Mouse (Mus musculus) embryonic fibroblast, embryonic 13.5 days (primary cell): ENCODE measurements around the gene Elovl2. TPM values are rescaled to one million over a fixed set of nuclear protein-coding genes. Genes with fewer than 3 reads are reported as not detected.

Experiments
- H3K27ac ChIP-seq: 2 replicates; pipeline ENCODE4 v1.5.1; 2012; ENCODE audit warnings: low read length, control low read depth, inconsistent platforms; ENCODE audit not compliant: insufficient read depth
- H3K4me1 ChIP-seq: 2 replicates; pipeline ENCODE4 v1.6.1; 2011; ENCODE audit warnings: low read length; ENCODE audit not compliant: control insufficient read depth, insufficient read depth
- H3K4me3 ChIP-seq: 2 replicates; pipeline ENCODE4 v1.5.1; 2011; ENCODE audit warnings: mild to moderate bottlenecking, control low read depth, low read length; ENCODE audit not compliant: insufficient read depth
- CTCF ChIP-seq: IDR thresholded peaks from 2 replicates; pipeline ENCODE4 v1.5.1; 2011; ENCODE audit warnings: mild to moderate bottlenecking, control low read depth, low read length, moderate library complexity, borderline replicate concordance; ENCODE audit not compliant: insufficient read depth
- POLR2A ChIP-seq: IDR thresholded peaks from 2 replicates; pipeline ENCODE4 v1.6.1; 2011; ENCODE audit warnings: low read depth, mild to moderate bottlenecking, control low read depth, low read length, moderate library complexity
- polyA plus RNA-seq: library from polyadenylated mRNA; stranded (reverse); fragments of >200 nt; gene quantifications from 2 replicates; pipeline ENCODE4 v1.2.4, GENCODE M21; 2011; ENCODE audit warnings: low read depth; ENCODE audit not compliant: missing spikeins, insufficient read length

Elovl2 gene
- polyA plus RNA-seq, 1 experiment, result 0.14 TPM

DNA sequence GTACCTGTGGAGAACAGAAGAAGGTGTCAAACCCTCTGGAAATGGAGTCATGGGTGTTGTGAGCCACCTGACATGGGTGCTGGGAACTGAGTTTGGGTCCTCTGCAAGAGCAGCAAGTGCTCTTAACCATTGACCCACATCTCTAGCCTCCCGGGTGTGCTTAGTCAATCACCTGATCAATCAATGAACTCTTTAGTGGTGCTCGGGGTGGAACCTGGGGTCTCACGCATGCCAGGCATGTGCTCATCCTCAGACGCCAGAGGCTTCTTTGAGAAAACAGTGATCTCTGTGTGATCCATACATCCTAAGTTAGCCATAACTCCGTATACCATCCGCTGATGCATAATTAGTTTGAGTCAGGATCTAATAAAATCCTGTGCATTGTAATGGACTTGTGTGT is 15.0 kb upstream of the Elovl2 start:
- H3K4me3 ChIP-seq, result no peak overlapping the region
- TF ChIP-seq POLR2A (no peak), CTCF (no peak)
- H3K4me1 ChIP-seq, result no peaks in the 10 kb centered on the region
- H3K27ac ChIP-seq, result no peak overlapping the region

GRCm38 (mm10) chr13:41233241-41233640 is 13.0 kb upstream of the Elovl2 start:
- no peak overlapping the region for H3K4me3 ChIP-seq
- H3K4me1 ChIP-seq, result no peaks in the 10 kb centered on the region
- H3K27ac ChIP-seq, result no peak overlapping the region
- TF ChIP-seq CTCF, result no peak
- TF ChIP-seq POLR2A, result no peak

GRCm38 (mm10) chr13:41232209-41232608 is 12.0 kb upstream of the Elovl2 start:
- Histone ChIP-seq H3K4me1 (no peaks in the 10 kb centered on the region), H3K27ac (no peak overlapping the region), H3K4me3 (no peak overlapping the region)
- TF ChIP-seq CTCF, result no peak
- no peak for TF ChIP-seq POLR2A

GRCm38 (mm10) chr13:41231389-41231983 is 11.3 kb upstream of the Elovl2 start:
- Histone ChIP-seq H3K27ac (no peak overlapping the region), H3K4me3 (no peak overlapping the region), H3K4me1 (no peaks in the 10 kb centered on the region)
- TF ChIP-seq POLR2A (no peak), CTCF (no peak)

GRCm38 (mm10) chr13:41230256-41230655 is 10.1 kb upstream of the Elovl2 start:
- H3K4me1 ChIP-seq, result no peaks in the 10 kb centered on the region
- H3K4me3 ChIP-seq, result no peak overlapping the region
- TF ChIP-seq CTCF (no peak), POLR2A (no peak)
- H3K27ac ChIP-seq, result no peak overlapping the region

GRCm38 (mm10) chr13:41228060-41228459 is 7.9 kb upstream of the Elovl2 start:
- Histone ChIP-seq H3K27ac (no peak overlapping the region), H3K4me3 (no peak overlapping the region), H3K4me1 (no peaks in the 10 kb centered on the region)
- TF ChIP-seq POLR2A, result no peak
- TF ChIP-seq CTCF, result no peak

- TF ChIP-seq CTCF (no peak), POLR2A (no peak)
- H3K27ac ChIP-seq, result no peak overlapping the region
- no peaks in the 10 kb centered on the region for H3K4me1 ChIP-seq
- H3K4me3 ChIP-seq, result no peak overlapping the region
Observed at GRCm38 (mm10) chr13:41226513-41226912, 6.3 kb upstream of the Elovl2 start.

DNA sequence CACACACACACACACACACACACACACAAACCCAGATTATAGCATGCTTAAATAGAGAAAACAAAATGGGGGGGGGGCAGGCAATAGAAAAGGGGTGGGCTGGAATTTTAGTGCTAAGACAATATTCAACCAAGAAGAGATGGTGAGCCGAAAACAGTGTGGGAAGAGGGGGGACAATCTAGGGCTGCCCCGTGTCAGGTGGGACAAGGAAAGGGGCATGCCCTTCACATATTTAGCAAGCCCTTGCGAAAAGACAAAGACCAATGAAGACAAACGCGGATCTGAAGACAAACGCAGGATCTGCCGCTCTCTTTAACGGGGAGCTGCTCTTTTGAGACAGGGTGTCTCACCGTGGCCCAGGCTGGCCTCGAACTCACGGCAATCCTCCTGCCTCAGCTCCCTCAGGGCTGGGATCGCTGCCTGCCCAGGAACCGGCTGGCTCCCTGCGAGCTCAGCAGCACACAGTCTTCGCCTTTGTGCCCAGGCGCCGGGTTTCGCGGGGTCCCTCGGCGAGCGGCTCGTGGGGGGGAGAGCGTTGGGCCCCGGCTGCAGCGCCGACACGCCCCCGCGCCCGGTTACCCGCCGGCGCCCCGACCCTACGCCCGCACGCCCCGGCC is 410 bp downstream of the Elovl2 start:
- Histone ChIP-seq H3K27ac (no peak overlapping the region), H3K4me3 (peak overlapping the region; percentile 15; the same call in 1 of the 2 replicates), H3K4me1 (no peaks in the 10 kb centered on the region)
- no peak for TF ChIP-seq CTCF
- no peak for TF ChIP-seq POLR2A

DNA sequence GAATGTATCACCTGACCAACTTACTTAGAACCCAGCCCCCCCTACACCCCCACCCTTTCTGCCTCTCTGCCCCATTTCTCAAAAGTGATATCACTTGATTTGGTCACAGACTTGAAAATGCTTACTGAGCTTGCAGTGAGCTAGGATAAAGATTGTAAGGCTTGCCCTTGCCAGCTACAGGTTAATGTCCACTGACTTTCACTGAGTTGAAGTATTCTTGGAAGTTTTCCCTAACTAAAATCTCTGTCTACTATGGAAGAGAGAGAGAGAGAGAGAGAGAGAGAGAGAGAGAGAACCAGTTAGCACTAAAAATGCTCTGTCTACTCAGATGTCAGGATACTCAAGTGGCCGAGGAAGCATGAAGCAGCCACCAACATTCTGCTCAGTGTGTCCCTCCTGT is 1.1 kb downstream of the Elovl2 start:
- no peak for TF ChIP-seq CTCF
- TF ChIP-seq POLR2A, result no peak
- Histone ChIP-seq H3K4me1 (no peaks in the 10 kb centered on the region), H3K27ac (no peak overlapping the region), H3K4me3 (no peak overlapping the region)

DNA sequence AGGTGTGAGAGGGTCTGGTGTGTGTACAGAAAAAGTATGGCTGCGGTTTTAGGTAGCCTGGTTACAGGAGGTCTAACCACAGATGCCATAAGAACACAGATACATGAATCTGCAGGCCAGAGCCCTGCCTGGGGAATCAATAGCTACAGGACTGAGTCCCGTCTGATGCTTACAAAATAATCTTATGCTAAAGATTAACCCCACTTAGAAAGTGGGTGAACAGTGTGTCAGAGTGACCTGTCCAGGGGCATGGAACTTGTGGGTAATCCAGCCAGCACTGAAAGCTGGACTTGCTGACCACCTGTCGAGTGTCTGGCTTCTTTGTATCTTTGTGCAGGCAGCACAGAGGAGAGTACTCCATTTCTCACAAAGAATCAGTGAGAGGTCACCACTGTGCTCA is 4.0 kb downstream of the Elovl2 start:
- H3K4me3 ChIP-seq, result no peak overlapping the region
- TF ChIP-seq CTCF (no peak), POLR2A (no peak)

GRCm38 (mm10) chr13:41215669-41216068 is 4.5 kb downstream of the Elovl2 start:
- TF ChIP-seq POLR2A (no peak), CTCF (no peak)
- H3K4me3 ChIP-seq, result no peak overlapping the region
- H3K4me1 ChIP-seq, result no peaks in the 10 kb centered on the region
- no peak overlapping the region for H3K27ac ChIP-seq

More for the DNA sequence above, 4.0 kb downstream of the Elovl2 start:
- no peak overlapping the region for H3K27ac ChIP-seq
- H3K4me1 ChIP-seq, result no peaks in the 10 kb centered on the region
